Mouse (Mus musculus): Measurements from ENCODE around the gene Myh10. TPM values are rescaled to one million over a fixed set of nuclear protein-coding genes. Genes with fewer than 3 reads are reported as not detected.
A peak's percentile ranks its signal among the peaks of the same experiment; 100 is the strongest.

The Myh10 gene
- polyA plus RNA-seq, 1 experiment from 2014 or later = 179 TPM

- H3K27ac ChIP-seq (ENCODE audit: low read depth) = peak overlapping the region; percentile 89
- peak; percentile 41 for TF ChIP-seq CTCF (IDR thresholded peaks at IDR 0.05; ENCODE audit: low read depth)
- no peaks in the 10 kb centered on the region for H3K36me3 ChIP-seq (ENCODE audit: insufficient read depth)
- H3K9me3 ChIP-seq (ENCODE audit: low read depth, low read length) = no peaks in the 10 kb centered on the region
- DNase-seq (peak; percentile 83), ATAC-seq (ENCODE audit: insufficient read depth) (peak; percentile 79)
- no peaks in the 10 kb centered on the region for H3K27me3 ChIP-seq (ENCODE audit: insufficient read depth, low read length)
- no peak overlapping the region for H3K4me3 ChIP-seq (ENCODE audit: low read depth, low read length)
- peaks cover 8% of the 10 kb centered on the region for H3K4me1 ChIP-seq (ENCODE audit: insufficient read depth)
- WGBS = 10% methylated on average over 6 of the region's 6 CpGs
- no peak overlapping the region for H3K4me2 ChIP-seq
- no peak overlapping the region for H3K9ac ChIP-seq
Measured at GRCm38 (mm10) chr11:68656887-68657685, 34.3 kb upstream of the Myh10 start.

- Histone ChIP-seq H3K4me1 (ENCODE audit: insufficient read depth) (peaks cover 8% of the 10 kb centered on the region), H3K27ac (ENCODE audit: low read depth) (peak overlapping the region; percentile 89), H3K4me3 (ENCODE audit: low read depth, low read length) (no peak overlapping the region), H3K4me2 (no peak overlapping the region), H3K9me3 (ENCODE audit: low read depth, low read length) (no peaks in the 10 kb centered on the region), H3K27me3 (ENCODE audit: insufficient read depth, low read length) (no peaks in the 10 kb centered on the region), H3K9ac (no peak overlapping the region), H3K36me3 (ENCODE audit: insufficient read depth) (no peaks in the 10 kb centered on the region)
- peak; percentile 95 for DNase-seq
- WGBS = 25% methylated on average over 9 of the region's 9 CpGs
- no peak for TF ChIP-seq CTCF (IDR thresholded peaks at IDR 0.05; ENCODE audit: low read depth)
- peak; percentile 82 for ATAC-seq (ENCODE audit: insufficient read depth)
Measured at GRCm38 (mm10) chr11:68657811-68658210, 33.5 kb upstream of the Myh10 start.

- peak; percentile 40 for DNase-seq
- ATAC-seq (ENCODE audit: insufficient read depth) = no peak
- no peak overlapping the region for H3K9ac ChIP-seq
- H3K4me2 ChIP-seq = no peak overlapping the region
- TF ChIP-seq CTCF (IDR thresholded peaks at IDR 0.05; ENCODE audit: low read depth) = no peak
- no peaks in the 10 kb centered on the region for H3K27me3 ChIP-seq (ENCODE audit: insufficient read depth, low read length)
- H3K9me3 ChIP-seq (ENCODE audit: low read depth, low read length) = peaks cover 3% of the 10 kb centered on the region; the same call in 1 of the 2 replicates
- no peaks in the 10 kb centered on the region for H3K36me3 ChIP-seq (ENCODE audit: insufficient read depth)
- peak overlapping the region; percentile 64; the same call in 1 of the 2 replicates for H3K27ac ChIP-seq (ENCODE audit: low read depth)
- no peaks in the 10 kb centered on the region; the same call in none of the 2 replicates for H3K4me1 ChIP-seq (ENCODE audit: insufficient read depth)
- H3K4me3 ChIP-seq (ENCODE audit: low read depth, low read length) = no peak overlapping the region
- WGBS = 27% methylated on average over 2 of the region's 2 CpGs
Measured at GRCm38 (mm10) chr11:68665331-68665730, 26.0 kb upstream of the Myh10 start.

GRCm38 (mm10) chr11:68666210-68666609 is 25.1 kb upstream of the Myh10 start:
- Histone ChIP-seq H3K4me1 (ENCODE audit: insufficient read depth) (no peaks in the 10 kb centered on the region; the same call in none of the 2 replicates), H3K4me2 (no peak overlapping the region), H3K36me3 (ENCODE audit: insufficient read depth) (no peaks in the 10 kb centered on the region), H3K9me3 (ENCODE audit: low read depth, low read length) (peaks cover 3% of the 10 kb centered on the region; the same call in 1 of the 2 replicates), H3K27ac (ENCODE audit: low read depth) (no peak overlapping the region), H3K27me3 (ENCODE audit: insufficient read depth, low read length) (no peaks in the 10 kb centered on the region), H3K9ac (no peak overlapping the region), H3K4me3 (ENCODE audit: low read depth, low read length) (no peak overlapping the region)
- WGBS = 36% methylated on average over 2 of the region's 2 CpGs
- peak; percentile 57 for DNase-seq
- TF ChIP-seq CTCF (IDR thresholded peaks at IDR 0.05; ENCODE audit: low read depth) = no peak
- no peak for ATAC-seq (ENCODE audit: insufficient read depth)

- H3K36me3 ChIP-seq (ENCODE audit: insufficient read depth) = no peaks in the 10 kb centered on the region
- H3K4me2 ChIP-seq = no peak overlapping the region
- H3K4me1 ChIP-seq (ENCODE audit: insufficient read depth) = no peaks in the 10 kb centered on the region; the same call in 1 of the 2 replicates
- TF ChIP-seq CTCF (IDR thresholded peaks at IDR 0.05; ENCODE audit: low read depth) = no peak
- peak; percentile 64 for DNase-seq
- H3K27me3 ChIP-seq (ENCODE audit: insufficient read depth, low read length) = no peaks in the 10 kb centered on the region
- WGBS = 62% methylated on average over 5 of the region's 5 CpGs
- no peak overlapping the region for H3K27ac ChIP-seq (ENCODE audit: low read depth)
- no peak overlapping the region for H3K4me3 ChIP-seq (ENCODE audit: low read depth, low read length)
- peaks cover 3% of the 10 kb centered on the region; the same call in 1 of the 2 replicates for H3K9me3 ChIP-seq (ENCODE audit: low read depth, low read length)
- ATAC-seq (ENCODE audit: insufficient read depth) = no peak
- H3K9ac ChIP-seq = no peak overlapping the region
Measured at GRCm38 (mm10) chr11:68672270-68672970, 18.9 kb upstream of the Myh10 start.

- Histone ChIP-seq H3K9ac (no peak overlapping the region), H3K4me1 (ENCODE audit: insufficient read depth) (no peaks in the 10 kb centered on the region; the same call in 1 of the 2 replicates), H3K4me3 (ENCODE audit: low read depth, low read length) (no peak overlapping the region), H3K27me3 (ENCODE audit: insufficient read depth, low read length) (no peaks in the 10 kb centered on the region), H3K4me2 (no peak overlapping the region), H3K9me3 (ENCODE audit: low read depth, low read length) (no peaks in the 10 kb centered on the region), H3K36me3 (ENCODE audit: insufficient read depth) (no peaks in the 10 kb centered on the region), H3K27ac (ENCODE audit: low read depth) (no peak overlapping the region)
- DNase-seq = no peak
- 70% methylated on average over 3 of the region's 3 CpGs for WGBS
- no peak for TF ChIP-seq CTCF (IDR thresholded peaks at IDR 0.05; ENCODE audit: low read depth)
- ATAC-seq (ENCODE audit: insufficient read depth) = no peak
Measured at GRCm38 (mm10) chr11:68674071-68674470, 17.3 kb upstream of the Myh10 start.

GRCm38 (mm10) chr11:68674643-68675042 is 16.7 kb upstream of the Myh10 start:
- TF ChIP-seq CTCF (IDR thresholded peaks at IDR 0.05; ENCODE audit: low read depth) = no peak
- Histone ChIP-seq H3K27me3 (ENCODE audit: insufficient read depth, low read length) (no peaks in the 10 kb centered on the region), H3K36me3 (ENCODE audit: insufficient read depth) (no peaks in the 10 kb centered on the region), H3K27ac (ENCODE audit: low read depth) (no peak overlapping the region), H3K9me3 (ENCODE audit: low read depth, low read length) (no peaks in the 10 kb centered on the region), H3K4me3 (ENCODE audit: low read depth, low read length) (no peak overlapping the region), H3K4me2 (no peak overlapping the region), H3K9ac (no peak overlapping the region), H3K4me1 (ENCODE audit: insufficient read depth) (no peaks in the 10 kb centered on the region; the same call in 1 of the 2 replicates)
- WGBS = 57% methylated on average over 3 of the region's 3 CpGs
- DNase-seq = no peak
- ATAC-seq (ENCODE audit: insufficient read depth) = no peak

Data from lung, embryonic 14.5 days (tissue).